Mouse (Mus musculus) cortical plate, adult 2 months (tissue): Measurements from ENCODE around the gene Klhl36.

Experiments
- CTCF ChIP-seq: fragments of 200-500 bp; IDR thresholded peaks from 2 replicates; pipeline ENCODE4 v1.5.1; 2011; ENCODE audit warnings: mild to moderate bottlenecking, control low read depth, low read length; ENCODE audit not compliant: insufficient read depth; ENCODE audit errors: extremely low read depth
- POLR2A ChIP-seq: fragments of 200-500 bp; IDR thresholded peaks from 2 replicates; pipeline ENCODE4 v1.6.1; 2011; ENCODE audit warnings: mild to moderate bottlenecking, low read length, control low read depth; ENCODE audit not compliant: insufficient read depth; ENCODE audit errors: extremely low read depth

DNA sequence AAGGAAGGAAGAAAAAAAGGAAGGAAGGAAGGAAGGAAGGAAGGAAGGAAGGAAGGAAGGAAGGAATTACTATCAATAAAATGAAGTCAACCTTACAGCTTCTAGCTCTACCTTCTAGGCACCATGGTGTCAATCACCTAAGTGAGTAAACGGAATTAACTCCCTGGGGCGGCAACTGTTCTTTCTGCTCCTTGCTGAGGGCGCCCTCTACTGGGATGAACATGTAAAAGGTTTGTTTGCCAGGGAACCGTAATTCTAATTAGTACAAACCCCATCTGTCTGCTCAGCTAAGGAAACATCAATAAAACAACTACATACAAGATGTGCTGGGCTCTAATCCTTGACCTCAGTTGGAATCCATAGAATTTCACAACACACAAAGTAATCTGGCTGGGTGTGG is 18.6 kb upstream of the Klhl36 start:
- TF ChIP-seq CTCF (peak; percentile 81), POLR2A (no peak)
